Mouse (Mus musculus) brain, embryonic 14.5 days (tissue): ENCODE measurements around the gene Rpl32.

Experiments
- CTCF ChIP-seq: fragments of 200-500 bp; IDR thresholded peaks from 2 replicates; pipeline ENCODE4 v1.5.1; 2012; ENCODE audit warnings: inconsistent platforms, mild to moderate bottlenecking, moderate library complexity, borderline replicate concordance; ENCODE audit not compliant: insufficient read depth, insufficient read length; ENCODE audit errors: extremely low read depth
- POLR2A ChIP-seq: fragments of 200-500 bp; IDR thresholded peaks from 2 replicates; pipeline ENCODE4 v1.6.1; 2012; ENCODE audit warnings: mild to moderate bottlenecking, inconsistent platforms, borderline replicate concordance; ENCODE audit not compliant: poor library complexity, insufficient read depth, insufficient read length, severe bottlenecking; ENCODE audit errors: extremely low read depth

DNA sequence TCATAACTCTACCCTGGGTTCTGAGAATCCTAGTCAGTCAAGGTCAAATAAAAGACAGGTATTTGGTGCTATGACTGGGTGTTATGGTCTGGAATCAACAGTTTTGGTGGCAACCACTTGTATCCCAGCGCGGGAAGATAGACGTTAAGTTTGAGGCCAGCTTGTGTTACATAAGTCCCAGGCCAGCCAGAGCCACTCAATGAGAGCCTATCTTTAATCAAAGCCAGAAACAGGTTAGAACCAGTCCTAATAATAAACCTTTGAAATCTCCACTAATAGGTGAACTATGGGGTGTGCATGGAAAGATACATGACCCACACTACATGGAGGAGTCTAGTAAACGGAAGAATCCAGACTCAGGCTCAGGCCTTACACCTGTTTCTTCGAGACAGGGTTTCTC is 30.2 kb upstream of the Rpl32 start:
- no peak for TF ChIP-seq CTCF
- no peak for TF ChIP-seq POLR2A
